Mouse (Mus musculus) stomach, embryonic 15.5 days (tissue): Measurements from ENCODE around the gene Sgsm3. TPM values are rescaled to one million over a fixed set of nuclear protein-coding genes. Genes with fewer than 3 reads are reported as not detected.

Experiments used
- ATAC-seq: fragments of 200-750 bp; cut with Nextera tagmentation; 2 replicates; pipeline ENCODE4 v1.8.0; 2017; ENCODE audit warnings: low read depth, moderate number of reproducible peaks, moderate TSS enrichment; ENCODE audit not compliant: insufficient read depth, low FRiP score
- H3K27ac ChIP-seq: fragments of 300-500 bp; sonication (generic); 2 replicates; pipeline ENCODE4 v1.5.1; 2015; ENCODE audit warnings: mild to moderate bottlenecking, inconsistent platforms
- H3K27me3 ChIP-seq: fragments of 300-500 bp; sonication (generic); replicated peaks from 2 replicates; pipeline ENCODE4 v1.6.1; 2015; ENCODE audit warnings: inconsistent platforms
- H3K36me3 ChIP-seq: fragments of 300-500 bp; sonication (generic); 2 replicates; pipeline ENCODE4 v1.6.1; 2015; ENCODE audit warnings: inconsistent platforms
- H3K4me1 ChIP-seq: fragments of 300-500 bp; sonication (generic); 2 replicates; pipeline ENCODE4 v1.6.1; 2015; ENCODE audit warnings: inconsistent platforms
- H3K4me2 ChIP-seq: fragments of 300-500 bp; sonication (generic); 2 replicates; pipeline ENCODE4 v1.6.1; 2015; ENCODE audit warnings: mild to moderate bottlenecking, inconsistent platforms
- H3K4me3 ChIP-seq: fragments of 300-500 bp; sonication (generic); replicated peaks from 2 replicates; pipeline ENCODE4 v1.5.1; 2015; ENCODE audit warnings: inconsistent platforms
- H3K9ac ChIP-seq: fragments of 300-500 bp; sonication (generic); 2 replicates; pipeline ENCODE4 v1.6.1; 2015; ENCODE audit warnings: inconsistent platforms
- H3K9me3 ChIP-seq: fragments of 300-500 bp; sonication (generic); 2 replicates; pipeline ENCODE4 v1.6.1; 2016; ENCODE audit warnings: inconsistent platforms
- WGBS: fragments of 180-500 bp; shearing (Covaris S2); methylation state at CpG from one replicate; pipeline ENCODE4 v1.1.7; 2015; 5-methylcytosine and 5-hydroxymethylcytosine counted together
- polyA plus RNA-seq: library from polyadenylated mRNA; unstranded; fragments of >200 nt; fragmentation: Nextera tagmentation; extraction: Ambion mirVana; gene quantifications from 2 replicates; pipeline ENCODE4 v1.2.1, GENCODE M21; 2015

The Sgsm3 gene
- polyA plus RNA-seq, 1 experiment from 2014 or later, result 43.9 TPM

DNA sequence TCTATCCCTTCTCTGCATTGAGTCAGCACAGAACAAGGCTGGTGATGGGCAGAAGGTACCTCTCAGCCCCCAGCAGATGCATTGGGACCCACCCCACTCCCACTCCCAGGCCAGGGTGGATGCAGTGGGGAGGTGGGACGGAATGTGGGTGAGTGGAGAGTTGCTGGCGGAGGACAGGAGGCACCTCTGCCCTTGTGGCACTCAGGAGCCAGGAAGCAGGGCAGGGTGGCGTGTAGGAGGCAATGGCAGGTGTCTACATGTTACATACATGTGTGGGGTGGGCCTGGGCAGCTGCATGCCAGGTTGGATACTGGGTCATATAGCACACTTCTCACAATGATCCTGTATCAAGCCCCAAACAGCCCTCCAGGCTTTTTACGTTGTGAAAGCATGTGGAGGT is 34.8 kb downstream of the Sgsm3 start:
- Histone ChIP-seq H3K4me2 (no peak overlapping the region), H3K4me1 (no peaks in the 10 kb centered on the region), H3K4me3 (no peak overlapping the region), H3K27me3 (no peaks in the 10 kb centered on the region), H3K27ac (no peak overlapping the region), H3K9ac (no peak overlapping the region), H3K9me3 (no peaks in the 10 kb centered on the region), H3K36me3 (peaks cover 46% of the 10 kb centered on the region)
- 84% methylated on average over 4 of the region's 4 CpGs for WGBS
- no peak for ATAC-seq

- ATAC-seq, result no peak
- H3K4me2 ChIP-seq, result no peak overlapping the region
- WGBS, result 87% methylated on average over 7 of the region's 7 CpGs
- no peak overlapping the region for H3K4me3 ChIP-seq
- H3K9me3 ChIP-seq, result no peaks in the 10 kb centered on the region
- H3K36me3 ChIP-seq, result peaks cover 54% of the 10 kb centered on the region
- no peak overlapping the region for H3K27ac ChIP-seq
- H3K27me3 ChIP-seq, result no peaks in the 10 kb centered on the region
- H3K9ac ChIP-seq, result no peak overlapping the region
- H3K4me1 ChIP-seq, result no peaks in the 10 kb centered on the region
These were observed 35.6 kb downstream of the Sgsm3 start for GRCm38 (mm10) chr15:81013186-81013585.

GRCm38 (mm10) chr15:81015068-81015744 is 37.6 kb downstream of the Sgsm3 start:
- WGBS, result 74% methylated on average over 5 of the region's 5 CpGs
- no peak overlapping the region for H3K4me2 ChIP-seq
- no peak for ATAC-seq
- peaks cover 53% of the 10 kb centered on the region for H3K36me3 ChIP-seq
- no peak overlapping the region for H3K4me3 ChIP-seq
- no peaks in the 10 kb centered on the region for H3K9me3 ChIP-seq
- H3K27me3 ChIP-seq, result no peaks in the 10 kb centered on the region
- H3K4me1 ChIP-seq, result no peaks in the 10 kb centered on the region
- no peak overlapping the region for H3K9ac ChIP-seq
- H3K27ac ChIP-seq, result no peak overlapping the region

DNA sequence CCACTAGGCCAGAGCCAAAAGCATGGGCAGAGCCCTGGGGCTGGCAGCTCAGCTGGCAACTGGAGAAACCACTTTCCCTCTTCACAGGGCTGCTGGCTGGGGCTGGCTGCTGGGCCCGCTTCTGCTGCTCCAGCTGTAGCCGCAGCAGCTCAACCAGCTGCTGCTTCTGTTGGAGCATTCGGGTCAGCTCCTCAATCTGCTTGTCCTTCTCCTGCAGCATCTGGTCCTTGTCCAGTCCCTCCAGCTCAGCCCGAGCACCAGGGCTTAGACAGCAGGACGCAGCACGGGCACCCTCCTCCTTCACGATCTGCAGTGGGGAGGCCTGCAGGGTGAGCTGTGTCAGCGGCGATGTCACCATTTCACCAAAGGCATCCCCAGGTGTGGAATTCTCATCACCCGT is 38.9 kb downstream of the Sgsm3 start:
- 86% methylated on average over 10 of the region's 10 CpGs for WGBS
- H3K36me3 ChIP-seq, result peaks cover 41% of the 10 kb centered on the region
- no peak overlapping the region for H3K4me2 ChIP-seq
- no peak overlapping the region for H3K9ac ChIP-seq
- H3K4me1 ChIP-seq, result no peaks in the 10 kb centered on the region
- no peaks in the 10 kb centered on the region for H3K9me3 ChIP-seq
- no peaks in the 10 kb centered on the region for H3K27me3 ChIP-seq
- no peak overlapping the region for H3K4me3 ChIP-seq
- no peak overlapping the region for H3K27ac ChIP-seq
- ATAC-seq, result no peak

- no peak overlapping the region for H3K4me3 ChIP-seq
- no peak overlapping the region for H3K9ac ChIP-seq
- no peaks in the 10 kb centered on the region for H3K27me3 ChIP-seq
- no peak overlapping the region for H3K4me2 ChIP-seq
- WGBS, result 81% methylated on average over 7 of the region's 7 CpGs
- no peak for ATAC-seq
- no peaks in the 10 kb centered on the region for H3K4me1 ChIP-seq
- H3K36me3 ChIP-seq, result peaks cover 37% of the 10 kb centered on the region
- H3K9me3 ChIP-seq, result no peaks in the 10 kb centered on the region
- H3K27ac ChIP-seq, result no peak overlapping the region
These were observed 39.7 kb downstream of the Sgsm3 start for GRCm38 (mm10) chr15:81017308-81017707.

GRCm38 (mm10) chr15:81021377-81021776 is 43.8 kb downstream of the Sgsm3 start:
- Histone ChIP-seq H3K27ac (no peak overlapping the region), H3K4me3 (no peak overlapping the region), H3K4me2 (no peak overlapping the region), H3K9me3 (no peaks in the 10 kb centered on the region), H3K27me3 (no peaks in the 10 kb centered on the region), H3K36me3 (peaks cover 16% of the 10 kb centered on the region), H3K4me1 (no peaks in the 10 kb centered on the region), H3K9ac (no peak overlapping the region)
- no peak for ATAC-seq
- 69% methylated on average over 6 of the region's 6 CpGs for WGBS

- no peak for ATAC-seq
- Histone ChIP-seq H3K4me2 (no peak overlapping the region), H3K9ac (no peak overlapping the region), H3K36me3 (peaks cover 13% of the 10 kb centered on the region), H3K27me3 (no peaks in the 10 kb centered on the region), H3K4me1 (peaks cover 7% of the 10 kb centered on the region; the same call in 1 of the 2 replicates), H3K4me3 (no peak overlapping the region), H3K9me3 (no peaks in the 10 kb centered on the region), H3K27ac (no peak overlapping the region)
- 83% methylated on average over 7 of the region's 7 CpGs for WGBS
These were observed 44.9 kb downstream of the Sgsm3 start for GRCm38 (mm10) chr15:81022437-81022836.

DNA sequence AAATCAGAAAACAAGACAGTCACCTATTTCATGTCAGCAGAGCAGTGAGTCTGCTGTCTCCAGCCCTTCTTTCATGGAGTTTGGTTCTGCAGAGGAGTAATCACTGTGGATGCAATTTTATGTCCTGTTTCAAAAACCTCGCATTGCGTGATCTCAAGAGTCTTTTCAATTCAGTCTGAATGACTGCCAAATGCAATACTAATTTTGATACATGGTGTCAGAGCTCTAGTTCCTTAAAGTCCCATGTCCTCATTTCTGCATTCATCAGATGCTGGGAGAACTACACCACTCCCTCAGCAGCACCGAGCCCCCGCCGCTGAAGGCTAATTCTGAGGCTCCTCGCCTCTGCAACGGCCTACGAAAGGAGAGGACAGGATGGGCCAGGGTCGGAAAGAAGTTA is 46.3 kb downstream of the Sgsm3 start:
- no peaks in the 10 kb centered on the region for H3K27me3 ChIP-seq
- H3K9ac ChIP-seq, result no peak overlapping the region
- no peaks in the 10 kb centered on the region for H3K9me3 ChIP-seq
- no peak for ATAC-seq
- H3K4me3 ChIP-seq, result no peak overlapping the region
- H3K4me2 ChIP-seq, result no peak overlapping the region
- no peak overlapping the region for H3K27ac ChIP-seq
- WGBS, result 90% methylated on average over 9 of the region's 9 CpGs
- H3K36me3 ChIP-seq, result no peaks in the 10 kb centered on the region; the same call in 1 of the 2 replicates
- peaks cover 13% of the 10 kb centered on the region; the same call in 1 of the 2 replicates for H3K4me1 ChIP-seq

DNA sequence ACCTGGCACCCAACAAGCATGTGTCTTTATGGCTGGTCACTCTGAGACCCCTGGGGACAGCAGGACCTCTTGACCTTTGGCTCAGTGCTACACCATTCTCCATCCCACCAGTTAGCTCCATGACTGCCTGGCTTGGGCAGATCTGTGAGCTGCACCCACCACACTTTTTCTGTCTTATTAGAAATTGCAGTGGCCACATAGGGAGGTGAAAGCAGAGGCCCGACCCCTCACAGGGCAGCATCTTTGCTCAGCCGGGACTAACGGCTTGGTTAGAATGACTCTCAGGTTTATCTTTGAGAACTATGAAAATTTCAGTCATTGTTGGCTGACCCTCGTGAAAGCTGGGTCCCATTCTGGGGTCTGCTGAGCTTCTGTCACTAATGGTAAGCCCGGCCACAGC is 49.3 kb downstream of the Sgsm3 start:
- H3K4me2 ChIP-seq, result no peak overlapping the region
- no peak overlapping the region for H3K4me3 ChIP-seq
- no peak overlapping the region for H3K9ac ChIP-seq
- H3K27ac ChIP-seq, result peak overlapping the region; percentile 21; the same call in 1 of the 2 replicates
- no peaks in the 10 kb centered on the region for H3K27me3 ChIP-seq
- WGBS, result 68% methylated on average over 5 of the region's 5 CpGs
- ATAC-seq, result no peak
- H3K36me3 ChIP-seq, result no peaks in the 10 kb centered on the region
- no peaks in the 10 kb centered on the region for H3K9me3 ChIP-seq
- peaks cover 20% of the 10 kb centered on the region for H3K4me1 ChIP-seq

GRCm38 (mm10) chr15:81027378-81028173 is 50.0 kb downstream of the Sgsm3 start:
- H3K4me3 ChIP-seq, result no peak overlapping the region
- H3K9ac ChIP-seq, result no peak overlapping the region
- ATAC-seq, result peak; percentile 74; the same call in 1 of the 2 replicates
- no peak overlapping the region for H3K4me2 ChIP-seq
- H3K27ac ChIP-seq, result peak overlapping the region; percentile 21; the same call in 1 of the 2 replicates
- H3K9me3 ChIP-seq, result no peaks in the 10 kb centered on the region
- H3K27me3 ChIP-seq, result no peaks in the 10 kb centered on the region
- 27% methylated on average over 8 of the region's 8 CpGs for WGBS
- H3K36me3 ChIP-seq, result no peaks in the 10 kb centered on the region
- peaks cover 20% of the 10 kb centered on the region for H3K4me1 ChIP-seq

DNA sequence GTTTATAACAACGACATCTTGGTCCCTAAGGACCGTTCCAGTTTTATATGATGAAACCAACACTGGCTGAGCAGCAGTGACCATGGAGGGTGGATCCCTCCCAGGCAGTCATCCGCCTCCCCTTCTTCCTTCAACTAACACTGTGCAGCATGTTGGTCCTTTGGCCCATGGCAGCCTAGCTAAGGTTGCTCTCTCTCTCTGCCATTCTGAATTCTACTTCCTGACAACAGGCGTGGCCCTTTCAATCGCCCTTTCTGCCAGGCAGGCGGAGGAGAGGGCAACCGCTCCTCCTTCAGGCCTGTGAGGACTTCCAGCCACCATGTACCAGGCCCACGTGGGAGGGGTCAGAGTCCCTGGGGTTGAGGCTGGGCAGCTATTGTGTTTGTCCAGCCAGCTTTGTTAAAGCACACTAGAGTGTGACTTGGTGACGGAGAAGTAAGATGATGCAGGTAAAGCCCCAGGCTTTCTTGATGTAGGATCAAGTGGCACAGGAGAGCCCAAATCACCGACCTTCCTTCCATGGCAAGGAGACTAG is 53.4 kb downstream of the Sgsm3 start:
- Histone ChIP-seq H3K4me1 (peaks cover 37% of the 10 kb centered on the region), H3K4me2 (no peak overlapping the region), H3K9me3 (no peaks in the 10 kb centered on the region), H3K4me3 (no peak overlapping the region), H3K9ac (no peak overlapping the region), H3K27ac (no peak overlapping the region), H3K27me3 (no peaks in the 10 kb centered on the region), H3K36me3 (no peaks in the 10 kb centered on the region)
- WGBS, result 72% methylated on average over 10 of the region's 10 CpGs
- no peak for ATAC-seq

GRCm38 (mm10) chr15:81031611-81032010 is 54.0 kb downstream of the Sgsm3 start:
- Histone ChIP-seq H3K36me3 (no peaks in the 10 kb centered on the region), H3K4me2 (no peak overlapping the region), H3K9ac (no peak overlapping the region), H3K9me3 (no peaks in the 10 kb centered on the region), H3K27me3 (no peaks in the 10 kb centered on the region), H3K4me3 (no peak overlapping the region), H3K4me1 (peaks cover 37% of the 10 kb centered on the region), H3K27ac (no peak overlapping the region)
- no peak for ATAC-seq
- WGBS, result 71% methylated on average over 4 of the region's 4 CpGs
